Mouse (Mus musculus): ENCODE measurements around the gene Syn2.
A peak's percentile ranks its signal among the peaks of the same experiment; 100 is the strongest.
"Not testable (repeated sequence)": the region's sequence is repeated elsewhere in the genome, so short reads cannot be mapped to it uniquely, and the experiment has no call there.

Syn2 gene

DNA sequence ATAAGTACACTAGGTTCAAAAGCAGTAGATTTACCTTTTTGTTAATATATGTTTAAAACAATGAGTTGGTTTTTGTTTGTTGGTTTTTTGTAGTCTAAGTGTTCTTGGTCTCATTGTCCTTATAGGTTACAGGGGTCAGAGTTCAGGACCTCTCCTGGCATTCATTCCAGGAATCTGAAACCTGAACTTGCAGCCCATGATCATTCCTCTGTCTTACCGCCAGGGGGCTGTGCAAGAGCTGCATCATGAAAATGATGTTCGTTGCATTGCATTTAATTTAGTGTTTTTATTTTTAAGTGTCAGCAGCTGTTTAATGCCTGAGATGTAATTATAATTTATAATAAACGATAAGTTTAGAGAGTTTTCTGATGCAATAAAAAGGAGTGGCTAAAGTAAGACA lies 40.1 kb downstream of the Syn2 start:
- DNase-seq (ENCODE audit: low read depth, low spot score): peak; percentile 68

- peak; percentile 82 for DNase-seq (ENCODE audit: low read depth, low spot score)
Measured at GRCm38 (mm10) chr6:115178826-115179225, 44.1 kb downstream of the Syn2 start.

- no peak for DNase-seq (ENCODE audit: low read depth, low spot score)
Measured at GRCm38 (mm10) chr6:115181094-115181493, 46.4 kb downstream of the Syn2 start.

- no peak for DNase-seq (ENCODE audit: low read depth, low spot score)
Measured at GRCm38 (mm10) chr6:115191111-115191510, 56.4 kb downstream of the Syn2 start.

DNA sequence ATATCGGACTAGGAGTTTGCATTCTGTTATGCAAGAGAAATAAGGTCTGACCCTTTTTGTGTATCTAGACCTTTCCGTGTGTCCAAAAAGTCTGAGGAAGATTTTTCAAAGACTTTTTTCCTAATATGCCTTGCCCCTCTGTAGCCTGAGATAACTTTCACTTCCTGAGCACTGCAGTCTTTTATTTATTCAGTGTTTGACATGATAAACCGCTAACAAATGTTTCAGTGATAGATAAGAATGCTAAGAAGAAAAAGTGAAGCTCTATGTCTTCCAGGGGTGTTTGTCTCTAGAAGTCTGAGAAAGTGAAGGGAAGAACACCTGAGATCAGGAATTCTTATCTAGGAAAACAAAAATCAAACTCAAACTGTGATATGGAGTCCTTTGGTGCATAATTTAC lies 66.1 kb downstream of the Syn2 start:
- DNase-seq (ENCODE audit: low read depth, low spot score): no peak

- peak; percentile 51 for DNase-seq (ENCODE audit: low read depth, low spot score)
Measured at GRCm38 (mm10) chr6:115203029-115203428, 68.3 kb downstream of the Syn2 start.

- DNase-seq (ENCODE audit: low read depth, low spot score): no peak
Measured at GRCm38 (mm10) chr6:115210187-115210586, 75.5 kb downstream of the Syn2 start.

DNA sequence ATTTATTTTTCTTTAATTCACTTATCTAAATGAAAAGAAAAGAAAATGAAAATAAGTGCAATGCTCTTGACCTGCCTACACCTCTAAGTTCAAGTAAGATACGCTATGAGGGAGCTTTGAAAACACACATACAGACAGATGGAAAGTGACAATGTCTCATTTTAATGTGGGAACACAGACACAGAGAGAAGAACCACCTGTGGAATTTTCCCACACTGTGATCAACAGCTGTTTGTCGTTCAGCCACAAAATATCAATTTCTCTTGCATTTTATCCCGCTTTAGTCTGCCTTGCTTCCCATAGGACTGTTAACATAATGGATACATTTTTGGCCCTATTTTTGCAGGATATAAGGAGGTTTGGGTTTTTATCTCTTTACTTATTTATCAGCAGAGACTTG lies 76.1 kb downstream of the Syn2 start:
- no peak for DNase-seq (ENCODE audit: low read depth, low spot score)

GRCm38 (mm10) chr6:115212132-115212903 lies 77.6 kb downstream of the Syn2 start:
- no peak for DNase-seq (ENCODE audit: low read depth, low spot score)

DNA sequence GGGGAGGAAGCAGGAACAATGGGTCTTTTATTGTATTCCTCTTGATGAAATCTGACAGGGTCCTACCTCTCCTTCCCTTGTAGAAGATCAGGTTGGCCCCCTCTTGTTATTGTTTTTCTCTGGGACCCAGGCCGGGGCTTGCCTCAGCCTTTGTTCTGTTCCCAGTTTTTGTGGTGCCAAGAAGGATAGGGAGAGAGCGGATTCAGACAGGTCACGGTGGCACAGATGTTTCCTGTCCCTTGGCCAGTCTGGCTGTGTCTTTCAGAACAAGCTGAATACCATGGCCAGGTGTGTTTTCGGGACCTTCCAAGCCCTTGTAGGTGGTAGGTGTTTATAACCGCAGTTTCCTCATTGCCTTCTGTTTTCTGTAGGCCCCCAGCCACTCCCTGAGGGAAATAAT lies 78.4 kb downstream of the Syn2 start:
- no peak for DNase-seq (ENCODE audit: low read depth, low spot score)

- no peak for DNase-seq (ENCODE audit: low read depth, low spot score)
Measured at GRCm38 (mm10) chr6:115221215-115221641, 86.5 kb downstream of the Syn2 start.

DNA sequence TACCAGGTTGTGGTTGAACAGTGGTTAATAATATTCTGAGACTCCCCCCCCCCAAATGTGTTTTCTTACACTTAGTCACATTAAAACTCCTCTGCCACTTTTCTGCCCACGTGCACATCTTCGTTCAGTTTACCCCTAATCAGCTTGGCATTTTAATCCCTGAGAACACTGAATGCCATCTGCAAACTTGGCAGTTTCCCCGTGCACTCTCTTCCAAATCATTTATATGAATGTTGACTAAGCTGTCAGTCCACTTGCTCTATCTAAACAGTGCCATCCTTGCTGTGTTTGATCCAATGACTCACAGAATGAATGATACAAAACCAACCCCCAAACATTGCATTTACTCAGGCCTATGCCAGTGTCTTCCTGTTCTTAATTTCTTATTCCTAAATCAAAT lies 90.8 kb downstream of the Syn2 start:
- peak; percentile 47 for DNase-seq (ENCODE audit: low read depth, low spot score)

DNA sequence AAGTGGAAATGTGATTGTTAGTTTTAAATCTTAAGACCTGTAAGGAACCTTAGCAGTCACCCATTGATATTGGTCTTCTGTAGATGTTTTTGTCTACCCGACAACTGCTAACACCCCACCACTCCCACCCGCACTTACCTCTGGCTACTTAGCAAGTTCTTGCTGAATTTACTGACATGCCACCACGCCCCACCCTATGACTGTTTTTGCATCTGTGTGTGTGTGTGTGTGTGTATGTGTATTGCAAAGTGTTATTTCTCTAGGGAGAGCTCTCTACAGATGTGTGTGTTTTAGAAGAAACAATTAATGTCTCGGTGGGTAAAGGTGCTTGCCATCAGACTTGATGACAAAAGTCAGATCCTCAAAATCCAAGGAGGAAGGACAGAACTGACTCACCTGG lies 92.3 kb downstream of the Syn2 start, which contains the start of gene Gm17482:
Gene Gm17482 (plus strand): TSS at position 301 of the 400 bp plus-strand sequence.
- no peak for DNase-seq (ENCODE audit: low read depth, low spot score)

GRCm38 (mm10) chr6:115227529-115227928 lies 92.8 kb downstream of the Syn2 start:
- peak; percentile 96 for DNase-seq (ENCODE audit: low read depth, low spot score)

GRCm38 (mm10) chr6:115230557-115230956 lies 95.9 kb downstream of the Syn2 start:
- DNase-seq (ENCODE audit: low read depth, low spot score): no peak

GRCm38 (mm10) chr6:115231836-115232235 lies 97.1 kb downstream of the Syn2 start:
- DNase-seq (ENCODE audit: low read depth, low spot score): peak; percentile 24

DNA sequence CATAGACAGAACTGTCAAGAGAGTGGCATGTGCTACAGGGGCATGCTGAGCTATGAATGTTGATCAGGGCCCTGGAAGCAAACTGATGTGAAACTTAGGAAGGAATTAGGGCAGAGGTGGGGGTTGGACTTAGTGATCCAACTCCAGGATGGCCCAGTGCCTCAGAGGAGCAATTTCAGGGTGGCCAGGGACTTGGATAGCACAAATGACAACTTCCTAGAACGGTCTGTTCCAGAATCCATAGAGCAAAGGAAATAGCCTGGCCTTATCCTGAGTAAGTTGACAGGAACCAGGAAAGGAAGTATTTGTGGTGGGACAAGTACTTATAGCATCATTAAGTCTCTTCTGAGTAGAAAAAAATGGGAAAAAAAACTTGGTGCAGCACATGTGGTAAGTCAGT lies 97.9 kb downstream of the Syn2 start:
- no peak for DNase-seq (ENCODE audit: low read depth, low spot score)

DNA sequence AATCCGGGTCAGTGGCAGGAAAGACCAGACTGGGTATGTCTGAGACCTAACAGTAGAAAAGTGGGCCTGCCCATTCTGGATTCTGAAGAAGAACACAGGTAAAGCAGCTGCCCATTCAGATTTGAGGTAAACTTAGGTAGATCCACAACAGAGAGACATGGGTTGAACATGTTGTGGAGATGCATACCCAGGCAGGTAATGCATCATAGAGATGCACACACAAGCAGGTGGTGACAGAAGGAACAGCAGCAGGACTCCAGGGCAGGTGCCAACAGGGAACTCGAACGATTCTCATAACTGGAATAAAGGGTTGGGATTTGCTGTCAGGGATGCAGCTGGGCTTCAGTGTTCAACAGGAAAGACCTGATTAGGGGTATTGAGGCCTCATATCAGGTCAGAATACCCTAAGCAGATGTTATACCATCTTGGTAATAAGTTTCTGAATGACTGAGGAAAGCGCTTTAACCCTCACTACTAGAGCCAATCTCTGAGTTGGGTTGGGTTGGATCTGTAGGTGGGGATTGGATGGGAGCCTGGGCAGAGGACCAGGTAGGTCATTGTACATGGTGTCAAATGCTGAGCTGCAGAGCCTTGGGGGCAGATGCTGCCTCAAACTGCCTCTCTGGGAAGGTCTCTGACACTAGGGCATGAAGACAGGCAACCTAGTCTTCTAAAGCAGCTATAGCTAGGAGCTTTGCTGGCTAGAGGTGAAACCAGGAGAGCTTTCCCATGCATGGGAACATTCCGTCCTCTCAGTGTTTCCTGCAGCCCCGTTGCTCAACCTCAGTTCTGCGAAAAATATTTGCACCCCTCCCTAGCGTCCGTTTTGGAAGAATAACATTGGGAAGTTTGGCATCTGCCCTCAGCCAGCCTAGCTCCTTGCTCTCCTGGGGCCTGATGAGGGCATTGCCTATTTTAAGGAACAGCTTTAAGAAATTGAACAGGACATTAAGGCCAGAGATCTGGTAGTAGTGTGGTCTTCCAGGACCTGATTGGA lies 103.6 kb downstream of the Syn2 start:
- DNase-seq (ENCODE audit: low read depth, low spot score): no peak

GRCm38 (mm10) chr6:115239335-115239734 lies 104.6 kb downstream of the Syn2 start:
- DNase-seq (ENCODE audit: low read depth, low spot score): no peak

GRCm38 (mm10) chr6:115240431-115240830 lies 105.7 kb downstream of the Syn2 start:
- not testable (repeated sequence) for DNase-seq (ENCODE audit: low read depth, low spot score)

DNA sequence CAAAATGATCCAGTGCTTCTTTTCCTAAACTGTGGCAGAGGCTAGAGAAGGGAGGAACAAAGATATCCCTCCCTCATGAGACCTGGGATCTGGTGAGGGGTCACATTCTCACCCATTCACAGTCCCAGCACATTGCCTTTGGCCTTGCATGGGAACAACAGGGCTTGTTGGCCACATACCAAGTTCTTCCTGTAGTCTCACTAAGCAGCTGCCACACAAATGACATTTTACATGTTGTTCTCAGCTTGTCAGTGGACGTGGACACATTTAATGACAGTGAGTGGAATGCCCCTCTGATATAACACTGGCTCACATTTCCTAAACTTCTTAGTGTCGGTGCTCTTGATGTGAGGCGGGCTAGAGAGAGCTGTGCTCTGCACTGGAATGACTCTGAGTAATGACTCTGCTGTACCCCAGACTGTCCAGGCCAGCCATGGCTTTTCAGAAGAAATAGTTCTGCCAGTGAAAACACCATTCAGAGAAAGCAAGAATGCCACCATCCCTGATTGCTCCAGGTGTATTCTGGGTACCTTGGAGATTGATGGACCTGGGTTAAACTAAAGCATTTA lies 106.5 kb downstream of the Syn2 start:
- no peak for DNase-seq (ENCODE audit: low read depth, low spot score)

- DNase-seq (ENCODE audit: low read depth, low spot score): no peak
Measured at GRCm38 (mm10) chr6:115241939-115242338, 107.2 kb downstream of the Syn2 start.

All from 3T3-L1 (cell line).